Mouse (Mus musculus): Measurements from ENCODE around the gene Atp2b4. TPM values are rescaled to one million over a fixed set of nuclear protein-coding genes. Genes with fewer than 3 reads are reported as not detected.

The Atp2b4 gene
- polyA plus RNA-seq, 1 experiment from 2014 or later = 8.2 TPM

DNA sequence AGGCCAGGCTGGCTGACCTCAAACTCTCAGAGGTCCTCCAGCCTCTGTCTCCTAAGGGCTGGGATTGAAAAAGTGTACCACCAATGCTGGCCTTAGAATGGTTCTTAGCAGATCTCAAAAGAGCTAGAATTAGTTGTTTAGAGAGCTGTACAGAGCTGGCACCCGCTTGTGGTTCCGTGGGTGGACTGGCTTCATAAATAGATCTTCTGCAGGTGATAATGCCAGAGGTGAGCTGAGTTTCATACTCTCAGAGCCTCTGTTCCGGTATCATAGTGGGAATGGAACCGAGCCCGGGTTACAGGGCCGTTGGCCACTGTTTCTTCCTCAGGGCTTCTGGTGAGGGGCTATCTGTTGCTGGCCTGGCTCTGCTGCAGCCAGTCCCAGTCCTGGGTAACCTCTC is 109.8 kb downstream of the Atp2b4 start:
- Histone ChIP-seq H3K36me3 (ENCODE audit: insufficient read depth, low read length) (no peaks in the 10 kb centered on the region), H3K27ac (ENCODE audit: low read length) (no peak overlapping the region), H3K9me3 (ENCODE audit: low read length) (no peaks in the 10 kb centered on the region), H3K4me2 (replicated peaks; ENCODE audit: low read depth, low read length) (no peak overlapping the region), H3K4me3 (ENCODE audit: low read length) (no peak overlapping the region), H3K4me1 (ENCODE audit: insufficient read depth, low read length) (peaks cover 38% of the 10 kb centered on the region), H3K27me3 (ENCODE audit: insufficient read depth, low read length) (no peaks in the 10 kb centered on the region), H3K9ac (replicated peaks; ENCODE audit: low read length) (no peak overlapping the region)
- ATAC-seq (ENCODE audit: low FRiP score, low TSS enrichment) = no peak
- 95% methylated on average over 6 of the region's 6 CpGs for WGBS

DNA sequence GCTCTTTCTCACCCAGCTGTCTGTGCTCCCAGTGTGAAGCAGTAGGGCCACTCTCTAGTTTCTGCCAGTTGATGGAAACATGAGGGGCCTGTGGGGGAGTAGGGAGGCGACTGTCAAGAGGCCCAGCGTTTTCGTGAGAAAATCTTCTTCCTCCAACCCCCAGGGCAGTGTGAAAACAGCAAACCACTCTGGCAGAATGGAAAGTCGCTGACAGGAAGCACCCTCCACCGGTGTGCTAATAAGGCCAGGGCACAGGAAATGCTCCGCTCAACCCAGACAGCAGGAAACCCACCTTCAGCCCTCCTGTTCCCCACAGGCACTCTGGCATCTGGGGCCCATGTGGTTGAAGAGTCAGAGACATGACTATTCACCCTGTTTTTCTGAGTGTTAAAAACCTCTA is 110.9 kb downstream of the Atp2b4 start, which contains the start of gene Lax1:
Lax1 (minus strand) TSS at position 212 of the 400 bp plus-strand sequence.
- H3K4me2 ChIP-seq (replicated peaks; ENCODE audit: low read depth, low read length) = no peak within 1 kb of the TSS
- H3K9me3 ChIP-seq (ENCODE audit: low read length) = no peaks in the 10 kb centered on the region
- H3K9ac ChIP-seq (replicated peaks; ENCODE audit: low read length) = no peak within 1 kb of the TSS
- H3K27ac ChIP-seq (ENCODE audit: low read length) = peak within 1 kb of the TSS; percentile 23; the same call in 1 of the 2 replicates
- no peaks in the 10 kb centered on the region for H3K36me3 ChIP-seq (ENCODE audit: insufficient read depth, low read length)
- H3K4me3 ChIP-seq (ENCODE audit: low read length) = no peak within 1 kb of the TSS
- H3K4me1 ChIP-seq (ENCODE audit: insufficient read depth, low read length) = peaks cover 26% of the 10 kb centered on the region
- H3K27me3 ChIP-seq (ENCODE audit: insufficient read depth, low read length) = no peaks in the 10 kb centered on the region
- WGBS = 12% methylated on average over 6 of the region's 6 CpGs
- ATAC-seq (ENCODE audit: low FRiP score, low TSS enrichment) = no peak

DNA sequence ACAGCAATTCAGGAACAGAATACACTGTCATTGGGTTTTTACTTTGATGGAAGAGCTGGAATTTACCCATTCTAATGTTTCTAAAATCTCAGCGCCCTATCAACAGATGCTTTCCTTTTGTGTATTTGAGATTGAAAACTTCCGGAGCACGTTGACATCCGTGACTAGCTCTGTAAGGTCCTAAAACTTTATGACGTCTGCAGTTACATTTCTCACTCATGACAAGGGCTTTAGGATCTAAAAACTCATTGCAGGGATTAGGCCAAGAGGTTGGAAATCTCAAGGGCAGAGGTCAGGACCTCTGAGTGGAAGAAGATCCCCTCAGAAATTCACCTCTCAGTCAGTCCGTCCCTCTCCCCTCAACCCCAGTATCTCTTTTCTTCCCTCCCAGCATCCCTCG is 112.5 kb downstream of the Atp2b4 start:
- Histone ChIP-seq H3K4me2 (replicated peaks; ENCODE audit: low read depth, low read length) (no peak overlapping the region), H3K27ac (ENCODE audit: low read length) (no peak overlapping the region), H3K36me3 (ENCODE audit: insufficient read depth, low read length) (no peaks in the 10 kb centered on the region), H3K4me3 (ENCODE audit: low read length) (no peak overlapping the region), H3K9ac (replicated peaks; ENCODE audit: low read length) (no peak overlapping the region), H3K27me3 (ENCODE audit: insufficient read depth, low read length) (no peaks in the 10 kb centered on the region), H3K4me1 (ENCODE audit: insufficient read depth, low read length) (peaks cover 16% of the 10 kb centered on the region), H3K9me3 (ENCODE audit: low read length) (no peaks in the 10 kb centered on the region)
- ATAC-seq (ENCODE audit: low FRiP score, low TSS enrichment) = no peak
- 41% methylated on average over 7 of the region's 7 CpGs for WGBS

DNA sequence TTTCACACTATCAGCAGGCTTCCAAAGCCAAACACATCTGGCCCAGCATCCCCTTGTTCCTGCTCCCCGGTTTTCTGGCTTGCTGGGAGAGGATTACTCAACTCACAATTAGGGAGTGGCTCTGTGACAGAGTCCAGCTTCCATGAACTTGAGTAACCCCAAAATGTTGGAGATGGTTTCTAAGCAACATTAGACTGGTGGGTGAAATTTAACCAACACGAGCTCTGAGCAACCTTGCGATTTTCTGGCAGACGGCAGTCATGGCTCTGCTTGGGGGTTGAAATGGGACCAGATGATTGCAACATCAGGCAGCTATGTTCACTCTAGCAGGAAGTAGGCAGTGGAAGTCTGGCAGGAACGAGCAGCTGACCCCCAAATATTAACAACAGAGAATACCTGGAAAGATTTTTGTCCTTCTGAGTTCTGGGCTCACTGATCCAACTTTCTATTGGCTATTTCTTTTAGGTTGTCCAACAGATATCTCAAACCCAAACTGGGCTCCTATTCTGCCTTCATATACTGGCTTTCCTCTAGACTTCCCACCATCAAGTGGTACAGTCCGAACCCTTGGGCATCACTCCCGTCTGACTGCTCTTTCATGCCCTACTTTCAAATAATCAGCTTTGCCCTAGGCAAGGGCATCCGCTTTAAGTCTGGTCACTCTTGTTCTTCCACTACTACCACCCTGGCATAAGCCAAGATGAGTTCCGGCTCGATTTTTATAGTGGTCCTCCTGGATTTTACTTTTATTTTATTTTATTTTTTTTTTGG is 114.9 kb downstream of the Atp2b4 start:
- WGBS = 70% methylated on average over 10 of the region's 10 CpGs
- no peaks in the 10 kb centered on the region for H3K9me3 ChIP-seq (ENCODE audit: low read length)
- ATAC-seq (ENCODE audit: low FRiP score, low TSS enrichment) = 0 out of 2 replicates have a peak, but pooled peaks have one; percentile 39
- peaks cover 12% of the 10 kb centered on the region for H3K4me1 ChIP-seq (ENCODE audit: insufficient read depth, low read length)
- peak overlapping the region; percentile 40; the same call in 1 of the 2 replicates for H3K27ac ChIP-seq (ENCODE audit: low read length)
- no peaks in the 10 kb centered on the region for H3K36me3 ChIP-seq (ENCODE audit: insufficient read depth, low read length)
- no peak overlapping the region for H3K9ac ChIP-seq (replicated peaks; ENCODE audit: low read length)
- H3K4me2 ChIP-seq (replicated peaks; ENCODE audit: low read depth, low read length) = no peak overlapping the region
- H3K4me3 ChIP-seq (ENCODE audit: low read length) = no peak overlapping the region
- no peaks in the 10 kb centered on the region for H3K27me3 ChIP-seq (ENCODE audit: insufficient read depth, low read length)

DNA sequence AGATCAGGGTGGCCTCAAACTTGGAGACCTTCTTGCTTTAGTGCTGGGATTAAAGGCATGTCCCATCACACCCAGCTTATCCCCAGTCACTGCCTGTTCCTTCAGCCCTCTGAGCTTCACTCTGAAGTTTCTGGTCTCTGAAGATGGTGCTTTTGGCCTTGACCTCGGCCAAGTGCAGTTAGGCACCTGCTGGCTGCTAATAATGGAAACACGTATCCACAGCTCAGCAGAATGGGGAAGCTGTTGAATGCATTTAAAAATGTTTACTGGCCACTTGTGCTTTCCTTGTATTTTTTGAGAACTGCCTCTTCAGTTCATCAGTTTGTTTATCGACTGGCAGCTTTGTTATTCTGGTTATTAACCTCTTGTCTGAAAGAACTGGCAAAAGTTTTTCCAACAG is 129.0 kb downstream of the Atp2b4 start:
- no peaks in the 10 kb centered on the region for H3K4me1 ChIP-seq (ENCODE audit: insufficient read depth, low read length)
- no peaks in the 10 kb centered on the region for H3K27me3 ChIP-seq (ENCODE audit: insufficient read depth, low read length)
- H3K9ac ChIP-seq (replicated peaks; ENCODE audit: low read length) = no peak overlapping the region
- WGBS = 64% methylated on average over 3 of the region's 3 CpGs
- no peaks in the 10 kb centered on the region for H3K9me3 ChIP-seq (ENCODE audit: low read length)
- ATAC-seq (ENCODE audit: low FRiP score, low TSS enrichment) = no peak
- H3K27ac ChIP-seq (ENCODE audit: low read length) = no peak overlapping the region
- H3K4me2 ChIP-seq (replicated peaks; ENCODE audit: low read depth, low read length) = no peak overlapping the region
- H3K36me3 ChIP-seq (ENCODE audit: insufficient read depth, low read length) = no peaks in the 10 kb centered on the region
- no peak overlapping the region for H3K4me3 ChIP-seq (ENCODE audit: low read length)

DNA sequence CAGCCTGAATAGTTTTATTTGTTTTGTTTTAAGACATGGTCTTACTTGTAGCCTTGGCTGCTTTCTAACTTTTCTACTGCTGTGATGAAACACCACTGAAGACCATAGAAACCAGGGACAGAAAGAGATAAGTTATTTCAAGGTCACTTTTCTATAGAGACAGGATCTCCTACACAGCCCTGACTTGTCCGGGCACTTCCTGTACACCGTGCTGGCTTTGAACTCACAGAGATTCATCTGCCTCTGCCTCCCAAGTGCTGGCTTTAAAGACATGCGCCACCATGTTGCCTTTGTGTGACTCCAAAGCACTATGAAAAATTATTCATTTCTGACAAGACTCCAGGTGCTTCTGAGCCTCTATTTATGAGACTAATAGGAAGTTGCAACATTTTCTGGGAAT is 129.6 kb downstream of the Atp2b4 start:
- no peak overlapping the region for H3K4me2 ChIP-seq (replicated peaks; ENCODE audit: low read depth, low read length)
- H3K27ac ChIP-seq (ENCODE audit: low read length) = no peak overlapping the region
- no peaks in the 10 kb centered on the region for H3K4me1 ChIP-seq (ENCODE audit: insufficient read depth, low read length)
- no peaks in the 10 kb centered on the region for H3K36me3 ChIP-seq (ENCODE audit: insufficient read depth, low read length)
- no peaks in the 10 kb centered on the region for H3K9me3 ChIP-seq (ENCODE audit: low read length)
- H3K4me3 ChIP-seq (ENCODE audit: low read length) = no peak overlapping the region
- no peak overlapping the region for H3K9ac ChIP-seq (replicated peaks; ENCODE audit: low read length)
- ATAC-seq (ENCODE audit: low FRiP score, low TSS enrichment) = no peak
- no peaks in the 10 kb centered on the region for H3K27me3 ChIP-seq (ENCODE audit: insufficient read depth, low read length)
- WGBS = 85% methylated on average over 3 of the region's 3 CpGs

DNA sequence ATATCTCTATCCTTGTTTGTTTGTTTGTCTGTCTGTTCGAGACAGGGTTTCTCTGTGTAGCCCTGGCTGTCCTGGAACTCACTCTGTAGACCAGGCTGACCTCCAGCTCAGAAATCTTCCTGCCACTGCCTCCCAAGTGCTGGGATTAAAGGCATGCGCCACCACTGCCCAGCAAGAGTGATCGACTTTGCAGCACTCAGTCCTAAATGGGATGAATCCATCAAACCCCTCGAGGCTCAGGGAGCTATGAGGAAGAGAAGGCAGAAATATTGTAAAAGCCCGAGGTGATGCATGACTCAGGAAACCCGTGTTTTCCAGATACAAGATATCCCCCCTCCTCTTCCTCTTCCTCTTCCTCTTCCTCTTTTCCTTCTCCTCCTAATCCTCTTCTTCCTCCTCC is 130.1 kb downstream of the Atp2b4 start:
- ATAC-seq (ENCODE audit: low FRiP score, low TSS enrichment) = no peak
- H3K4me3 ChIP-seq (ENCODE audit: low read length) = no peak overlapping the region
- no peaks in the 10 kb centered on the region for H3K27me3 ChIP-seq (ENCODE audit: insufficient read depth, low read length)
- H3K4me1 ChIP-seq (ENCODE audit: insufficient read depth, low read length) = no peaks in the 10 kb centered on the region
- H3K9ac ChIP-seq (replicated peaks; ENCODE audit: low read length) = no peak overlapping the region
- no peaks in the 10 kb centered on the region for H3K9me3 ChIP-seq (ENCODE audit: low read length)
- no peak overlapping the region for H3K27ac ChIP-seq (ENCODE audit: low read length)
- no peaks in the 10 kb centered on the region for H3K36me3 ChIP-seq (ENCODE audit: insufficient read depth, low read length)
- 80% methylated on average over 6 of the region's 6 CpGs for WGBS
- H3K4me2 ChIP-seq (replicated peaks; ENCODE audit: low read depth, low read length) = no peak overlapping the region

DNA sequence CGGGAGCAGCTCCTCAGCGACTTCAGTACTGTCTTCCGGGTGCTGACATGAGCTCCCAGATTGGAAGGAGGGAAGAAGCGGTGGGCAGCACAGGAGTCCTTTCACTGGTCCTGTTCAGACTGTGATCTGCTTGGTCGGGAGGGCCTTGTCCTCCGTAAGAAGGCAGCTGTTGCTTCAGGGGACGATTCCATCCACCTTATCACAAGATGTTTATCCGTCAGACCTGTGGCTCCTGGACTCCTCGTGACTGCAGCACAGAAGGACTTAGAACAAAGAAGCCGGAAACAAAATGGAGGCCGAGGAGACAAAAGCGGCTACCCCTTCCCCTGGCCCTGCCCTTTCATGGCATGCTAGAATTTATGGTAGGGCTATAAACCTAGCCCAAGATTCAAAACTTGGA is 130.7 kb downstream of the Atp2b4 start:
- Histone ChIP-seq H3K27me3 (ENCODE audit: insufficient read depth, low read length) (no peaks in the 10 kb centered on the region), H3K36me3 (ENCODE audit: insufficient read depth, low read length) (no peaks in the 10 kb centered on the region), H3K4me3 (ENCODE audit: low read length) (no peak overlapping the region)

DNA sequence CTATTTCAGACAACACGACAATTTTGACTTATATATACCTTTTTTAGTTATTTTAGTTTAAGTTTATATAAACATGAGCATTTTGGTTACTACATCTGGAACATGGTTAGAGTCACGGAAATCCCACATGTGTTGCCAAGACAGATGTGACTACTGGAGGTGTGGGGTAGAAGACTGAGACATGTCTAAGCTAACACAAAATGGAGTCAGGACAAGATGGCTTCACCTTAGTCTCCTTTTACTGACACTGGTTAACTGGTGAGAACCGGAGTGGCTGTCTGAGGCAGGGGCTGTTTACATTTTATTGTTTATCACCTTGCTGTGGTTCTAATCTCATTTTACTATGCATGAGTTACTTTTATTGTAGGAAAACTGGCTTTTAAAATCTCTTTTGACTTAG is 132.2 kb downstream of the Atp2b4 start:
- Histone ChIP-seq H3K9me3 (ENCODE audit: low read length) (no peaks in the 10 kb centered on the region), H3K9ac (replicated peaks; ENCODE audit: low read length) (no peak overlapping the region), H3K27me3 (ENCODE audit: insufficient read depth, low read length) (no peaks in the 10 kb centered on the region), H3K4me1 (ENCODE audit: insufficient read depth, low read length) (no peaks in the 10 kb centered on the region), H3K27ac (ENCODE audit: low read length) (no peak overlapping the region), H3K4me2 (replicated peaks; ENCODE audit: low read depth, low read length) (no peak overlapping the region), H3K4me3 (ENCODE audit: low read length) (no peak overlapping the region), H3K36me3 (ENCODE audit: insufficient read depth, low read length) (no peaks in the 10 kb centered on the region)
- ATAC-seq (ENCODE audit: low FRiP score, low TSS enrichment) = no peak
- WGBS = 87% methylated on average over 3 of the region's 3 CpGs

More for the DNA sequence above, 130.7 kb downstream of the Atp2b4 start:
- H3K27ac ChIP-seq (ENCODE audit: low read length) = no peak overlapping the region
- no peak for ATAC-seq (ENCODE audit: low FRiP score, low TSS enrichment)
- no peaks in the 10 kb centered on the region for H3K4me1 ChIP-seq (ENCODE audit: insufficient read depth, low read length)
- 77% methylated on average over 12 of the region's 12 CpGs for WGBS
- no peaks in the 10 kb centered on the region for H3K9me3 ChIP-seq (ENCODE audit: low read length)
- H3K4me2 ChIP-seq (replicated peaks; ENCODE audit: low read depth, low read length) = no peak overlapping the region
- H3K9ac ChIP-seq (replicated peaks; ENCODE audit: low read length) = no peak overlapping the region

DNA sequence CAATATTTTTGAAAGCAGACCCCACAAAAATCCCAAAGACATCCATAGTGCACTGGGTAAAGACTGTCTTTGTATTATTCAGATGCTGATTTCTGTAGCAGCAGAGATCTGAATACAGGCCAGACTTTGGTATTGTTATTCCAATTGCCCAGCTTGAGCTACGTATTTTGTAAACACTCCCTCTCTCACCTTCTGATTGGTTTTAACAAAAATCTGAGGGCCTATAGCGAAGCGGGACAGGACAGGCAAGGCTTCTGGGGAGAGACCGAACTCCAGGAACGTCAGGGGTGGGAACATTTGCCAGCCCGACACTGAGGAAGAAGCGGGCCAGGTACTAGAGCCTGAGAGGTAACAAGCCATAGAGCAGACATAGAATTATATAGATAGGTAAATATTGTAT is 133.1 kb downstream of the Atp2b4 start:
- Histone ChIP-seq H3K27me3 (ENCODE audit: insufficient read depth, low read length) (no peaks in the 10 kb centered on the region), H3K4me1 (ENCODE audit: insufficient read depth, low read length) (no peaks in the 10 kb centered on the region), H3K9me3 (ENCODE audit: low read length) (no peaks in the 10 kb centered on the region), H3K4me2 (replicated peaks; ENCODE audit: low read depth, low read length) (no peak overlapping the region), H3K27ac (ENCODE audit: low read length) (no peak overlapping the region), H3K9ac (replicated peaks; ENCODE audit: low read length) (no peak overlapping the region), H3K36me3 (ENCODE audit: insufficient read depth, low read length) (no peaks in the 10 kb centered on the region), H3K4me3 (ENCODE audit: low read length) (no peak overlapping the region)
- ATAC-seq (ENCODE audit: low FRiP score, low TSS enrichment) = no peak
- WGBS = 62% methylated on average over 7 of the region's 7 CpGs
